Mouse (Mus musculus) adrenal gland, postnatal 14 days (tissue): ENCODE measurements around the gene Coq5. TPM values are rescaled to one million over a fixed set of nuclear protein-coding genes. Genes with fewer than 3 reads are reported as not detected.

Source experiments
- total RNA-seq: library from RNA; stranded (reverse); gene quantifications from 2 replicates; pipeline ENCODE4 v1.2.3, GENCODE M21; 2021

The Coq5 gene
- total RNA-seq, 1 experiment from 2014 or later: 80.4 TPM

Other genes starting within 250 kb of the Coq5 start
- not detected in 2 replicates for gene Gm10401, start 181.4 kb upstream of the Coq5 start, total RNA-seq
- 308 and 317 TPM in 2 replicates for gene Acads, start 160.3 kb upstream of the Coq5 start, total RNA-seq
- 36.9 and 42.8 TPM in 2 replicates for gene Unc119b, start 144.7 kb upstream of the Coq5 start, total RNA-seq
- 140 and 144 TPM in 2 replicates for gene Mlec, start 121.5 kb upstream of the Coq5 start, total RNA-seq
- 9.9 and 11.1 TPM in 2 replicates for gene Cabp1, start 85.3 kb upstream of the Coq5 start, total RNA-seq
- gene Pop5, start 43.8 kb upstream of the Coq5 start, total RNA-seq: 92.6 and 92.9 TPM in 2 replicates
- 259 and 262 TPM in 2 replicates for gene Rnf10, start 6.8 kb upstream of the Coq5 start, total RNA-seq
- gene Dynll1, start 21.3 kb downstream of the Coq5 start, total RNA-seq: 283 and 320 TPM in 2 replicates
- gene Srsf9, start 47.5 kb downstream of the Coq5 start, total RNA-seq: 71.3 and 78.3 TPM in 2 replicates
- gene Gatc, start 61.5 kb downstream of the Coq5 start, total RNA-seq: 21.2 and 23.9 TPM in 2 replicates
- 31.5 and 35.5 TPM in 2 replicates for gene Triap1, start 61.6 kb downstream of the Coq5 start, total RNA-seq
- 1,778 and 1,846 TPM in 2 replicates for gene Cox6a1, start 69.3 kb downstream of the Coq5 start, total RNA-seq
- gene Msi1, start 149.9 kb downstream of the Coq5 start, total RNA-seq: 15.2 and 15.8 TPM in 2 replicates
- gene Pla2g1b, start 186.6 kb downstream of the Coq5 start, total RNA-seq: not detected in 2 replicates
- gene Sirt4, start 205.1 kb downstream of the Coq5 start, total RNA-seq: 18.1 and 23.5 TPM in 2 replicates
- gene Pxn, start 227.0 kb downstream of the Coq5 start, total RNA-seq: 48.9 and 54.8 TPM in 2 replicates